Mouse (Mus musculus): ENCODE data around the gene Gm9844.

Gm9844 gene

DNA sequence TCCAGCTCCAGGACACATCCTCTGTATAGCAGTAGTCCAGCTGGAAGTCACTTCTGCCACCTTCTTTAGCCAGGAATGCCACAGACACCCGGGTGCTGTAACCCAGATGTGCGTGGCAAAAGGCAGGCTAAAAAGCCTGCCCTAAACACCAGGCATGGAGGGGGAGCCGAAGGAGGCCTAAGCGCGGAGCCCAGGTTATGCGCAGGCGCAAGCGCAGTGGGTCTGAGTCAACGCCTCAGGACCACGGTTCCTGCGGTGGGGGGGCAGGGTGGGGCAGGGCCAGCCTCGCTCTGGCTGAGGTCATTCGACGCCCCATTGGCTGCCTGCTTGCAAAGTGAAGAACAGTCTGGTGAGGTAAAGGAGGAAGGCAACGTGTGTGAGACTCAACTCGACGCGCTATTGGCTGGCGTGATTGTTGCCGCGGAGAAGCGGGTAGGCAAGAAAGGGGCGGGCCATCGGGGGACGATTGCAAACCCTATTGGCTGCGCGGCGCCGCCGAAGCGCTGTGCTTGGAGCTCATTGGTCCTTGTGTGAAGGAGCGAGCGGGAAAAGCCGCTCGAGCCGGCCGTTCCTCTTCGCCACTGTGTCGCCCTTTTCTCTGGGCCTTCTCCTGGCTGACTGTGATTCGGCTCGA, 7.6 kb downstream of the Gm9844 start, which contains the start of the genes Lypd4 and Dmrtc2:
Gene Lypd4 (minus strand): TSS at position 410 of the 634 bp plus-strand sequence.
Gene Dmrtc2 (plus strand): TSS at position 526 of the 634 bp plus-strand sequence.
- WGBS: 56% methylated on average over 41 of the region's 41 CpGs

DNA sequence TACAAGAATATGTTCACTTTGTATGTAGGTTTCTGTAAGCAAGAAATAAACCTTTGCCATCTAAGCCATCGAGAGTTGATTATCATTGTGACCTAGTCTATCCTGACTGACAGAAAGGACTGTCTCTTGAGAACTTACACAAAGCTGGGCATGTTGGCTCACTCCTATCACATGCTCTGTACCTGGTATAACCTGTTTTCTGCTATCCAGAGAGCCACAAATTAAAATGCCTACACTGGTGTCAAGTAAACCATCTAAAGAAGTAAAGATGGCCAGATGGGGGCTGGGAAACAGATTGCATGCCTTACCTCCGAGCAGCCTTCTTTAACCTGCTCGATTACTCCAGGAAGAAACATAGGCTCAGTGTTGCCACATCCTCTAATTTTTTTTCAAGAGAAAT, 15.6 kb downstream of the Gm9844 start:
- 79% methylated on average over 3 of the region's 3 CpGs for WGBS

DNA sequence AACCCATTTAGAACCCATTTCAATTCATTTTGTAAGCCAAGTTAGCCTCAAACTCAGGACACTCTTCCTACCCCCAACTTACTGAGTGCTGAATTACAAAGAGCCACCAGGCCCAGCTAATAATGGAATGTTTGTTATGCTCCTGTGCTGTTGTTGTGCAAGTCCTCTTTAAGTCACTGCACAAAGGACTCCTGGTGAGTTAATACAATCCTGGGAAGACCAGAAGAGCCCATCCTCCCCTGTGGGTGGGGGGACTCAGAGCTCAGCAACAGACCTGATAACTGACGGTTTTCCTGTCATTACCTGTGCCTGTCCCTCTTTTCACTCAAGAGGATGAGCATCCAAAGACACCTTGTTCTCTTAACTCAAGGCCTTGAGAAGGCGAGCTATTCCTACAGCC, 17.6 kb downstream of the Gm9844 start:
- 66% methylated on average over 2 of the region's 2 CpGs for WGBS

DNA sequence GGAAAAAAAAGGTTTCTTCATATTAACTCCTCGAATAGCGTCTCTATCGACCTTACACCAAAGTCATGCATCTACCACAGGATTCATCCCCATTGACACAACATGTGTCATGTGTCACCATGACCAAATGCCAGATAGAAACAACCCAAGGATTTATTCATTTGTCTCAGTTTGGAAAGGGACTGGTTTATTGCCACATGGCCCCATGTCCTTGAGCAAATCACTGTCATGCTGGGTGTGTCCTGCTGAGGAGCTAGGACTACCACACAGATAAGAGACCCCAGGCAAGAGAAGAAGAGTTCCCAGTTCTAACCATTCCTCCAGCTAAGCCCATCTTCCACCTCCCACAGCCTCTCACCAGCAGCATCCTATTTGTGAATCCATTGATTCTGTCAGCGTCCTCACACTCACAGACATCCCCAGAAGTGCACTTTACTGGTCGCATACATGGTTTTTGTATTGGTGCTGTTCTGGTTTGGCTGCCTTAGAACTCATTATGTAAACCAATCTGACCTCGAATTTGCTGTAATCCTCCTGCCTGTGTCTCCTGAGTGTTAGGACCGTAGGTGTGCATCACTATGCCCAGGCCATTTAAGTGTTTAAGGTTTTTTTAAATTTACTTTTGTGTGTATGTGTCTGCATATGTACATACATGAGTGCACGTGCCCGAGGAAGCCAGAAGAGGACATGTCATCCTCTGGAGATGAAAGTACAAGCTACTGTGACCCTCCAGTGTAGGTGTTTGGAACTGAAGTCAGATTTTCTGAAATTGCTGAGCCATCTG, 20.6 kb downstream of the Gm9844 start:
- 93% methylated on average over 9 of the region's 9 CpGs for WGBS

DNA sequence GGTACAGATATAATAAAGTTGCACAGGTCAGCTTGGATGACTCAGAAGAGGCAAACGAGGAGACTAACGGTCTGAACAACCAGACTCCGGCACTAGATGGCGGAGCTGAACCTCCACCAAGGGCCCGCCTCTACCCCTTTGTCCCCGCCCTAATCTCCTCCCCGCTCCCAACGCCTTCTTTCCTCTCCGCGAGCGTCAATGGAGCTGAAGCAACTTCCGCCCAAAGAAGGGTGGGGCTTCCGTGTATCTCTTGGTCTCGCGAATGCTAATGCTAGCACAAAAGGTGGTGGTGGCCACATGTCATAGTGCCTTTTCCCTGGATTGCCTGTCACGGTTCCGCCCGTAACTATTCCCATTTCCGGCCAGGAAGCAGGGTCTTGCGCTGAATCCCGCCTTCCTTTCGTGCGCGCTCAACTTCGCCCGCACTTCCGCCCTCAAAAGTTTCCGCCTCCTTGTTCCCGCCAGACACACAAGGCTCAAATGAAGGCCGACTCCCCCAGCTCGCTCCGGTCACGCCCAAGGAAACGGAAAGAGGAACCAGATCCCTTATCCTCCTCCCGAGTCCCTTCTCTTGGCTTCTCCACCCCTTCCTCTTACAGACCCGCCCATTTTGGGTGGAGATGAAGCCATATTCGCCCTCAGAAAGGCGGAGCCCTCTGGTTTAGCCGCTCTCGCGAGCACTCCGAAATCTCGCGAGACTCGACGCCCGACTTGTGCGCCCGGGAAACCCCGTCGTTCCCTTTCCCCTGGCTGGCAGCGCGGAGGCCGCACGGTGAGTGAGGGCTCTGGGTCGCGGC, 22.1 kb downstream of the Gm9844 start, which contains the start of gene Rps19:
Gene Rps19 (plus strand): TSS at position 476 of the 797 bp plus-strand sequence.
- under 1% methylated on average over 57 of the region's 57 CpGs for WGBS

DNA sequence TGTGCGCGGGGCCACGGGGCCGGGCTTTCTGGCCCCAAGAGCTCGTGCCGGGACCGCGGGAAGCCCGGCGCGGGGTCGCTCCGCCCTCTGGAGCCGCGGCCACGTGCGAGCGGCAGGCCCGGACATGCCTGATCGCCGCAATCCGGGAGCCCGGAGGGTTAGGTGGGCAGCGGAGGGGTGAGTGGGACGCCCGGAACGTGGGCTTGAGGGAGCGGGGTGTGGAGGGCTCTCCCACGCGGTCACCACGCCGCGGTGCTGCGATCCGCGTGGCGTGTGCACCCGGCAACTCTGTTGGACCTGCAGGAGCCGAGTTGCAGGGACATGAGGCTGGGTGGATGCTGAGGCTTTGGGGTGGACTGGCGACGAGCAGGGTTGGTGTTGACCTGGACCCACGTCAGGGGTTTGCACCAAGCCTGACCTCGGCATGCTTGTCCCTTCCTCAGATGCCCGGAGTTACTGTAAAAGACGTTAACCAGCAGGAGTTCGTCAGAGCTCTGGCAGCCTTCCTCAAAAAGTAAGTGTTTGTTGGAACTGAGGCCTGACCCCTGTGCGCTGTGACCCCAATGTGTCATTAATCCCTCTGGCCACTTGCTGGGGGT, 22.8 kb downstream of the Gm9844 start:
- WGBS: under 1% methylated on average over 47 of the region's 47 CpGs

DNA sequence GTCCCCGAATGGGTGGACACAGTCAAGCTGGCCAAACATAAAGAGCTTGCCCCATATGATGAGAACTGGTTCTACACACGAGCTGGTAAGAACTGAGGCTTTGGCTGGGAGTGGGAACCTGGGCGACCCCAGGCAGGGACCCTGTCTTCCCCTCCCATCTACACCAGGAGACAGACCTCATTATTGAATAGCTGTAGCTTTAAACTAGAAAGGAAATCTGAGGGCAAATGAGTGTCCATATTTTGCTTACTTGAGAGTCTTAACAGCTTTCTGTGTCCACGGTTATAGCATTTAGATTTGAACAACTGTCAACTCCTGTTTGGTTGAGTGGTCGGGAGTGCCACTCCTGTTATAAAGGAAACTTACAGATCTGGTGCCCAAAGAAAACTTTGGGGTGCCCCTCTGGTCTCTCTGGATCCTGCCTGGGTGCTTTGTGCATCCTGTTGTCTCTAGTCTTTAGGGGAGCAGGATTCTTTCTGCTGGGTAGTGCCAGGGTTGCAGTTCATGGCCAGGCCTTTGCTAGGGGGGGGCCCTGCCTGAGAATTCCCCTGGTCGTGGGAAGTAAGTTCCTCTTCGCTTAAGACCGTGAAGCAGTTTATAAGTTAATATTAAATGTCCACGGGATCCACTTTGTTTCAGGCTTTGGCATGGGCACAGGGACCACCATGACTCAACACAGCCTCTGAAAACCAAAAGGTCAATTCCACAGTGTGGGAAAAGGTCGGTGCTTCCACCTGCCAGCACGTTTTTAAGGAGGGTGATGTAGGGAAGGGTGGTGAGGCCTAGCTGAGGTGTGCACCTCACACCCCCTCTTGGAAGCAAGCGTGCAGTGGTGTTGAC, 23.7 kb downstream of the Gm9844 start:
- 31% methylated on average over 12 of the region's 12 CpGs for WGBS

DNA sequence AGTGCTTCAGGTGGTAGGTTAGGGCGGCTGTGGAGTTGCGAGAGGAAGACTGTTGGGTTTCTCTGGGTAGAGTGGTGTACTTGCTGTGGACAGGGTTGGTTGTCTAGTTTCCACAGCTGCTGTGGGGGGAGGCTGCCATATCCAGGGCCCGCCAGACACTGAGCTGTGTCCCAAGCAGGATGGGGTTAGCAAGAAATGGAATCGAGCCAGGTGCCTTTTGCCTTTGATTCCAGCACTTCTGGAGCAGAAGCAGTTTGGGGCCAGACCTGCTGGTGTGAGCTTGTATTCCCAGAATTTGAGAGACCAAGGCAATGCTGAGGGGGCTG, 24.3 kb downstream of the Gm9844 start:
- WGBS: 56% methylated on average over 4 of the region's 4 CpGs

DNA sequence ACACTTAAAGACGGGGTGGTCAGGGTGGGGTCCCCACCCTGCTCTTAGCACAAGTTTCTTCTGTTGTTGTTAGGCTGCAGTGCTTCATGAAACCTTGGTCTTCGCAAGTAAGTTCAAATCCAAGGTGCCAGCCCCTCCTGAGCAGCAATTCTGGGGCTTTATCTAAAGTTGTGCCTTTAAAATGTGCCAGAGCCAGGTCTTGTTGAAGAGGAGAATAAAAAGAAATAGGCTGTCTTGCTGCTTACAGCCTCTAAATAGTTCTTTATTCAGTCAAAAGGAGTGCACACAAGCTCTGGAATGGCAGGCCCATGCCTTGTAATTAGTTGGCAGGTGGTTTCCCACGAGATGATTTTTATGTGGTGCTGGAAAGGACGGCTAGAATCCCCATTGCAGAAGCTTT, 25.1 kb downstream of the Gm9844 start:
- WGBS: 37% methylated on average over 4 of the region's 4 CpGs

DNA sequence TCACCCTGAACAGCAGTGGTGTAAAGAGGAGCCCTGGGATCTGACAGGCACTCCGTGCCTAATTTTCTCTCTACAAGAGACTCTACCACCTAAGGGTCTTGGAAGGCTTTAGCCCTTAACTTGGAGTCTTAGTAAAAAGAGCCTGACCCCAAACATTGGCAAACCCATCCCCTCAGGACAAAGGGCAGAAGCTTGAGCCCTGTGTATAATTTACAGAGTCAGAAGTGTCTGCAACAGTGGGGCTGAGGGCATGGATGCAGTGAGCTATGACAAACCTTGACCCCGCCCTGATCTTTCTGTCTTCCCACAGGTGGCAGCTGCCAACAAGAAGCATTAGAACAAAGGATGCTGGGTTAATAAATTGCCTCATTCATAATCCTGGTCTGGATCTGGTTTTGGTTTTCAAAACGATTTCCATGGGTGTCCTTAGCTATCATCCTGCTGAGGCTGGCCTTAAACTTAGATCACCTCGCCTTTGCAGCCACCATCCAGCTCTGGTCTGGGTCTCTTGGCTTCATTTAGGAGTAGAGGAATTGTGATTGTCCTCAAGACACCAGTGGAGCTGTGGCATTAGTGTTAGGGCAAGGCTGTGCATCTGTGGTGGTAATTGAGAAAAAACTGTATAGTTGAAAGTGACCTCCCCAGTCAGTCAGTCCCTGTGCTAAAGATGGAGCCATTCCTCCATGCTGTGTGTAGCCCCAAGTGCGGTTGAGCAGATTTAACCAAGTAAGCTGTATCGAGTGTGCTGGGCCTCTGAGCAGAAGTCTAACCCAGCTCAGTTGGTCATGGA, 27.6 kb downstream of the Gm9844 start:
- 73% methylated on average over 6 of the region's 6 CpGs for WGBS

DNA sequence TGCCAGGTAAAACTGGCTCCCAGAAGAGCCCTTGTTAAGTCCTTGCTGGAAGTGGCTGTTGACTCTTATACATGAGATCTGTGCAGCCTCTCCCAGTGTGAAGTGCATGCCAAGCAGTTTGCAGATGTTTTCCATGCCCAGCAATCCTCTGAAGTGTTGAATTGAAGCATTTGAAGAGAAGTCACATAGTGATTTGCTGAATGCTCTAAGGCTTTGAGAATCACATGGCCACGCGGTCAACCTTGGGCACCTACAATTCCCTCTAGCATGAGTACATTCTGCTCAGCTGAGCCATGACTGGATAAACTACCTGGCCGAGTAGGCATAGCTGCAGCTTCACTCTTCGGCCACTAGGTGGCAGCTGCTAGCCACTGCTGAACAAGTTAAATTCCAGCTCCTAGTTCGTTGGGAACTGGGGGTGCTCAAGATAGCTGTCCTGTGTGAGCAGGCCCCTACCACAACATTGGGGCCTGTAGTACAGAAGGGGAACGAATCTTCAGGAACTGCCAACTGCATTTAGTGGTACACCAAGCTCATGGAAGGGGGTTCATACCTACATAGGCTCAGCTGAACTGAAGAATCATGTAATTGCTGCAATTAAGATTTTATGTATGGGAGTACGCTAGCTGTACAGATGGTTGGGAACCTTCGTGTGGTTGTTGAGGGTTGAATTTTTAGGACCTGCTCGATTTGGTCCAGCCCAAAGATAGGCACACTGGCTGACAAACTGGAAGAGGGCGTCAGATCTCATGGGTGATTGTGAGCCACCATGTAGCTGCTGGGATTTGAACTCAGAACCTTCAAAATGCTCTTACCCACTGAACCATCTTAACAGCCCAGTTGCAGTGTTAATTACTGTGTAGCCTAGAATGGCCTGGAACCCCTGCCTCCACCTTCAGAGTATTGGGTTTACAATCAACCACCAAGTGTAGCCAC, 28.5 kb downstream of the Gm9844 start:
- 18% methylated on average over 10 of the region's 10 CpGs for WGBS

DNA sequence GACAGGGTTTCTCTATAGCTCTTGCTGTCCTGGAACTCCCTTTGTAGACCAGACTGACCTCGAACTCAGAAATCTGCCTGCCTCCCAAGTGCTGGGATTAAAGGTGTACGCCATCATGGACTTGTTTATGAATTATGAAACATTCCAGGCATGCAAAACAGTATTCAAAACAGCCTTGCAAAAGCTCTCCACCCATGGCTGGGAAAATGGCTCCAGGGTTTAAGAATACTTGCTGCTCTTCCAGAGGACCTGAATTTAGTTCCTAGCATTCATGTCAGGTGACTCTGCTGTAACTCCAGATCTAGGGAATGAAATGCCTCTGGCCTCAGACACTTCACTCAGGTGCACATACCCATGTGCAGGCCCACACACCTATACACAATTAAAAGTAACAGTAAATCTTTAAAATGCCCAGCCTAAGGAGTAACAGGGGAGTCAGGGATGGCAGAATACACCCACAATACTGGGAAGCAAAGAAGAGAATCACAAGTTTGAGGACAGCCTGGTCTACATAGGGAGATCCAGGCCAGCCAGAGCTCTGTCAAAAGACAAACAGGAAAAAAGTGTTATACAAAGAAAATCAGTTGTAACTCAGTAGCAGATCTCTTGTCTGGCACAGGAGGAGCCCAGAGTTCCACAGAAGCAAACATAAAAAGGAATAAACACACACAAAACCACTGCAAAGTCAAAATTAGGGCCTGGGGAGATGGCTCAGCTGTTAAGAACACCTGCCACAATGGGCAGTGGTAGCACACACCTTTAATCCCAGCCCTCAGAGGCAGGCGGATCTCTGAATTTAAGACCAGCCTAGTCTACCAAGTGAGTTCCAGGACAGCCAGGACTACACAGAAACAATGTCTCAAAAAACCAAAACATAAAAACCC, 29.5 kb downstream of the Gm9844 start:
- WGBS: 76% methylated on average over 3 of the region's 3 CpGs

DNA sequence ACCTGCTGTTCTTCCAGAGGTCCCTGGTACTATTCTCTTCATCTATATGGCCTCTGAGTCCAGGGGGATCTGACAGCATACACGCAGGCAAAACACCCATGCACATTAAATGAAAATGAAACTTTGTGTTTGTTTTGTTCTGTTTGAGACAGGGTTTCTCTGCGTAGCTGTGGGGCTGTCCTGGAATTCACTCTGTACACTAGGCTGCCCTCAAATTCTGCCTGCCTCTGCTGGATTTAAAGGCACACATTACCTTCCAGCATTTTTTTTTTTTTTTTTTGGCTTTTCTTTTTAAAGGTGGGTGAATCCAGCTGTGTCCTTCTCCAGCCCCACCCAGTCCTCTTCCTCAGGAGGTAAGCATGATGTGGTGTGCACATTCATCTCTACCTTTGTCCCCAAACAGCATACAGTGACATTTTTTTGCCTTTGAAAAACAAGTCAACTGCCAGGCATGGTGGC, 30.1 kb downstream of the Gm9844 start:
- 79% methylated on average over 2 of the region's 2 CpGs for WGBS

DNA sequence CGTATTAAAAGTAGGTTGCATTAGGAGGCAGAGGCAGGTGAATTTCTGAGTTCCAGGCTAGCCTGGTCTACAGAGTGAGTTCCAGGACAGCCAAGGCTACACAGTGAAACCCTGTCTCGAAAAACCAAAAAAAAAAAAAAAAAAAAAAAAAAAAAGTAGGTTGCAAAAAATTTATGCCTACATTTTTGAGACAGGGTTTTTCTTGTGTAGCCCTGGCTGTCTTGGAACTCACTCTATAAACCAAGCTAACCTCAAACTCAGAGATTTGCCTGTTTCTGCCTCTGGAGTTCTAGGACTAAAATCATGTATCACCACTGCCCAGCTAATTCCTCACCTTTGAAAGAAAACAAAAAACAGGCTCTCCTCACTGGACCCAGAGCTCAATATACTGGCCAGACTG, 33.7 kb downstream of the Gm9844 start:
- 93% methylated on average over 2 of the region's 2 CpGs for WGBS

DNA sequence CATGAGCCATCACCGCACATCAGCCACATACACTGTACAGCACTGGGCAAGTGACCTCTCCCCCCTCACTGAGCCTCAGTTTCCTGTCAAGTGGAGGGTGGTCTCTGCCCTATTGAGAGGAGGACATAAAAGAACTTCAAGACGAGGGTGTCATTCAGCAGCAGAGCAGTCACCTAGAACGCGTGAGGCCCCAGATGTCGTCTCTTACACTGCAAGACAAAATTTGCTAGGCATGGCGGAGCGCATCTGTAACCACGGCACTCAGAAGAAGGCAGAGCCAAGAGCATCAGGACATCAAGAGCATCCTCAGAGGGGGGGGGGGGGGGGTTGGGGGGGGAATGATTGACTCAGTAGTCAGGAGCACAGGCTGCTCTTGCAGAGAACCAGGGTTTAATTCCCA, 34.3 kb downstream of the Gm9844 start:
- WGBS: 87% methylated on average over 8 of the region's 8 CpGs

DNA sequence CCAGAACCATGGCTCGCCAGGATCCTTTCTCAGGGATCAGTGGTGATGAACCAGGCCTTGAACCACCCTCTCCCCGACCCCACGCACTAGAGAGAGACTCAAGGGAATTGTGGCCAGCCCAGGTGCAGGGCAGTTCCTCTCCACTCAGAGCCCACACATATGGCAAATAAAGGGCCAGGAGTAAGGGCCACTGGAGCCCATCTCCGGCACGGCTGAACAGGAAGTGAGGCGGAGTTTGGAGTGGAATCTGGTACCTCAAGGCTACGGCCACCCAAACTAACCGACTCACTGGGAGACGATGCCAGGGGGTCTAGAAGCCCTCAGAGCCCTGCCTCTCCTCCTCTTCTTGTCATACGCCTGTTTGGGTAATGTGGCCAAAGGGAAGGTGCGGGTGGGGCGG, 35.2 kb downstream of the Gm9844 start, which contains the start of gene Cd79a:
Gene Cd79a (plus strand): TSS at position 158 of the 400 bp plus-strand sequence.
- WGBS: 86% methylated on average over 12 of the region's 12 CpGs

DNA sequence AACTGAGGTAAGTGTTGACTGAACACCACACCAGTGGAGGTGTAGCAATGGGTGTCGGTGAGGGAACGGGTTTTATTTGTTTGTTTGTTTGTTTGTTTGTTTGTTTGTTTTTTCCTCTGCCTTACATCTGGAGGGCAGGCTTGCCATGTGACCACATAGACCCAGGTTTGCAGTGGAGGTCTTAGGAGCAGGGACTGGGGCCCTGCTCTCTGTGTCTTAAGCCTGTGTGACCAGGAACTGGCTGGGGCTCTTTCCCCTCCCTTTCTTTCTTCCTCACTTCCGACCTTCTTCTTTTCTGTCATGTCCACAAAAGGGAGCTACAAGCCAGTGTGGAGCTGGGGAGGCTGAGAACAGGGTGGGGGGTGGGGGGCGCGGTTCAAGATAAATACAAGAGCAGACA, 35.9 kb downstream of the Gm9844 start:
- 88% methylated on average over 5 of the region's 5 CpGs for WGBS

DNA sequence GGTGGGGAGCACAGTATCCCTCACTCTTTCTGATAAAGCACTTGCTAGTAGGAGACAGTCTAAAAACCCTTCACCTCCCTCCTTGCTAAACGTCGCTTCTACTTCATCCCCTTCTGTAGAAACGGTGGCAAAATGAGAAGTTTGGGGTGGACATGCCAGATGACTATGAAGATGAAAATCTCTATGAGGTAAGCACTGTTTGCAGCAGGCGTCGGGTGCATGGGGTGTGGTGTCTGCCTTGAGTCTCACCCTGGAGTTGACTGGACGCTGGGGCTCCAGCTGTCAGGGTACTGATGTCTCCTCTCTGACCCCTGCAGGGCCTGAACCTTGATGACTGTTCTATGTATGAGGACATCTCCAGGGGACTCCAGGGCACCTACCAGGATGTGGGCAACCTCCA, 39.1 kb downstream of the Gm9844 start:
- WGBS: 79% methylated on average over 6 of the region's 6 CpGs
